Mouse (Mus musculus): ENCODE measurements at regions not wholly inside any gene's neighbourhood (a gene's known extent, or its start where the extent isn't known, plus 50 kb on each side); places are given as distances from the start of the nearest gene placed in this dataset.

GRCm38 (mm10) chr3:63542638-63543408 is 59.1 kb upstream of the Gm34302 start:
- DNase-seq: no peak

GRCm38 (mm10) chr3:63538881-63539280 is 55.2 kb upstream of the Gm34302 start:
- DNase-seq: no peak

GRCm38 (mm10) chr3:63534141-63534540 is 50.5 kb upstream of the Gm34302 start:
- DNase-seq: no peak
